Mouse (Mus musculus) kidney, adult 2 months (tissue): ENCODE data around the gene Gm49601.

ENCODE experiments used
- CTCF ChIP-seq: fragments of 200-500 bp; conservative IDR thresholded peaks from 2 replicates; pipeline ENCODE4 v1.5.1; 2011; ENCODE audit warnings: low read depth, mild to moderate bottlenecking, control low read depth, low read length, moderate library complexity, mixed read lengths; ENCODE audit not compliant: insufficient read depth, insufficient read length
- POLR2A ChIP-seq: fragments of 200-500 bp; IDR thresholded peaks from one replicate; pipeline ENCODE4 v1.6.1; 2011; ENCODE audit warnings: low read depth, low read length, control low read depth

DNA sequence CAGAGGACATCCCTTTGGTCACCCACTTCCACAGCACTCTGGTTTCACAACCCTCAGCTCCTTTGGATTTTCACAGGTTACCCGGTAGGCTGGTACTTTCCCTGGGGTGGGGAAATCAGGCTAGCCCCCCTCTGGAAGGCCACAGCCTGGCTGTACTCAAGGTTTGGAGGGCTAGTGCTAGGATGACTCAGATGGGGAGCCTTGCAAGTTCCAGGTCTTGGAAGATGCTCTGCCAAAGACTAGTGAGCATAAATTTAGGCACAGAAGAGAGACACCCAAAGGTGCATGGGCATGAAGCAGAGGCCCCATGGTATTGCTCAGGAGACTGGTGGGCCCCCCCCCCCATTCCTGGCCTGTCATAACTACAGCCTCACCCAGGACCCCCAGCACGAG is 2.7 kb upstream of the Gm49601 start:
- TF ChIP-seq CTCF: no peak
- no peak for TF ChIP-seq POLR2A
